Mouse (Mus musculus) erythroid progenitor cell, adult 5-6 weeks (primary cell): ENCODE measurements around the gene Nat10. TPM values are rescaled to one million over a fixed set of nuclear protein-coding genes. Genes with fewer than 3 reads are reported as not detected.

Source experiments
- ATAC-seq: replicated peaks from 2 replicates; pipeline ENCODE4 v1.8.0; 2016; ENCODE audit warnings: moderate number of reproducible peaks, mild to moderate bottlenecking, moderate TSS enrichment, inconsistent platforms; ENCODE audit not compliant: poor library complexity, low FRiP score, severe bottlenecking
- total RNA-seq, 2 experiments: library from RNA; stranded (forward) in 1 of 2; stranded (reverse) in 1 of 2; fragments of 150-400 nt in 1 of 2; fragments of 186-747, 209-891 nt in 1 of 2; gene quantifications; 2 replicates each; pipeline versions ENCODE4 v1.2.3 to v1.2.4; 2015 to 2017; ENCODE audit warnings: low replicate concordance in 2 of 2

Nat10 gene
- total RNA-seq, 2 experiments from 2014 or later, result 20.1 to 21.6 TPM

GRCm38 (mm10) chr2:103747891-103748290, 13.2 kb downstream of the Nat10 start:
- ATAC-seq, result no peak

DNA sequence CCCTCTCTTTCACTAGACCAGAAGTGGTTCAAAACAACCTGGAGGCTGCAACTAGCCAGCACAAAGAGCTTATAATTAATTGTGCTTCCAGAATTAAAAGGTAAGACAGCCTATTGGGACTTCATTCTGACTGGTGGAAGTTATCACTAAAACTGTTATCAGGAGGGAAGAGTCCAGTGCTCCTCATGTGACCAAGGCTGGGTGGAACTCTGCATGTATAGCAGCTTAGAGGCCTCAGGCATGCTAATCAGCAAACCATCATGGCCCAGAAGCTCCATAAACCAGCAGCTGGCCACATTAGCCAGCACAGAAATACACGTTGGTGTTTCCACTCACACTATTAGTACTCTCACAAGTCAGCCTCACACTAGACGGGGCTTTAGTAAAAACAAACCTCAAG, 14.3 kb downstream of the Nat10 start:
- no peak for ATAC-seq

DNA sequence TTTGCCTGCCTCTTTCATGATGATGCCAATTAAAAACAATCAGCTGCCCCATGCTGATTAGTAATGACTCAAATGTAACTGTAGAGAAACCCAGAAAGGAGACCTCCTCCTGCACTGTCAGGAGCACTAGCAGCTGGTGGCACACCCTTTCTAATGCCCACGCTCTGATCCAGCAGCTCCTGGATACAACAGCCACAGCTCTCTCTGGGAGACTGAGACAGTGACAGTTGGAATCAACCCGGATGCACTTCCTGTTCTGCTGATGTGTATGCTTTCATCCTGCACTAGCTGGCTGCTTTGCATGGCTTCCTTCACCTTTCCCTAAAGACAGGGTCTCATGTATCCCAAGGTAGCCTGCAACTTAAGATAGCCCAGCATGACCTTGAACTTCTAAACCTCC, 15.0 kb downstream of the Nat10 start:
- no peak for ATAC-seq

DNA sequence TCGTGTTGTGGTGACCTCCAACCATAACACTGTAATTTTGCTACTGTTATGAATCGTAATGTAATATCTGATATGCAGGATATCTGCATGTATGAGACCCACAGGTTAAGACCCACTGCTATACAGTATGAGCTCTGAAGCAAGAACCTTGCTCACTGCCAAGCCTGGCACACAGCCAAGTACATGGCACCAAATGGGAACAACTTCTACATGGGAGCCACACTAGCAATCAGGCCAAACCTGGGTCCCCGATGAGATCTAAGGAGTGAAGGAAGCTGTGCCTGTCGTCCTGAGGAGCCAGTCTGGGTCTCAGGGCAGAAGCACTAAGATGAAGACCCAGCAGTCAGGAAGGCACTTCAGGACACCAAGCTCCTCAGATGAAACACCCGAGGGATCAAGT, 15.6 kb downstream of the Nat10 start:
- no peak for ATAC-seq

GRCm38 (mm10) chr2:103743988-103744387, 17.1 kb downstream of the Nat10 start:
- peak; percentile 70 for ATAC-seq

- ATAC-seq, result no peak
Measured at GRCm38 (mm10) chr2:103743536-103743935, 17.5 kb downstream of the Nat10 start.

GRCm38 (mm10) chr2:103742821-103743220, 18.2 kb downstream of the Nat10 start:
- ATAC-seq, result no peak

DNA sequence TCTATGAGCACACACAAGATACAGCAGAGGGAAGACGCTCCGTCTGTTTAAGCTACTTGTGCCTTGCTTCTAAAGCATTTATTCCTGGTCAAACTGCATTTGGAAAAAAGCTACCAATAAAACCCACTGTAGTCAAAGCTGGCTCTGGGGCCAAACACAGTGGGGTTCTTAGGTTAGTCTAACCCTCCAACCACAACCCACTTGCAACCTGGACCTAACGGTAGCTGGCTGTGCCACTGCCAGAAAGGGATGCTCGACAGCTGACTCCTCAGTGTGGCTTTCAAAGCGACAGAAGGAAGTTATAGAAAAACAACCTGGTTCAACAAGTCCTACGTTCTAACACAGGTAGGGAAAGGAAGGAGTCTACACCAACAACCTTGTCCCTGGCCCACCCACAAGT, 29.6 kb downstream of the Nat10 start:
- ATAC-seq, result no peak

DNA sequence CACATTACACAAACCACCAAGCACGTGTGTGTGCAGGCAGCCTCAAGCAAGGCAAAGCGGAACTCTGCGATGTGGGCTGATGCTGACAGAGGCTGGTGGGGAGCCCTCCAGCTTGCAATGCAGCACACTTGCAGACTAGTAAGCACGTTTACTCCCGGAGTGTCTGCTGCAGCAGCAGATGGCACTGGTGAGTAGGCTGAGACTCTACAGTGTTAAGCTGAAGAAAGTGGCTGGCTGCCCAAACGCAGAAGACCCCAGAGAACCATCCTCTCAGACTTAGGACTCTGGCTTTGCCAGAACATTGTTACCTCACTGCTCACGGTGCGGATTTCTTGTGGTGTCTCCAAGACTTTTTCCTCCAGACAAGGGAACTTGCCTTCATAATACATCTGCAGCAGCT, 30.1 kb downstream of the Nat10 start:
- ATAC-seq, result no peak

DNA sequence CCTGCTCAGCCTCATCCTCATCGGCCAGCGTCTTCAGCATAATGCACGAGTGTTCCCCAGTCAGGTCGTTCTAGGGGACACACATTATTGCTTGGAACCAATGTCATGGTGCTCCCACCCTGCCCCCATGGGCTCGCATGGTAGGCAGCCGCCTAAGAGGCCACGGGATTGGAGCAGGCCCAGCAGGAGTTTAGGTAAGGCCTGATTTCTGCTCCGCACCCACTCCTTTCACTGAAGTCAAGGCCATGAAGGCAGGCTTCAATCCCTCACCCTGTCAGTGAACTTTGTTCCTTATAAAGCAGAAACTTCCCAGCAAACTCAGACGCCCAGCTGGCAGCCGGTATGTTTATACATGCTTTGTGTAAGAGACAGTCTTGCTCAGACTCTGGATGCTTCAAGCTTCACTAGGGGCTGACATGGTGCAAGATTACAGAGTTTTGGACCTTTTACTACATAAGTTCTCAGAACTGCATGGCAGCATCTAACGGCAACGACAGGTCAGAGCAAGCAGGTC, 33.0 kb downstream of the Nat10 start:
- ATAC-seq, result no peak

- ATAC-seq, result no peak
Measured at GRCm38 (mm10) chr2:103724521-103724920, 36.5 kb downstream of the Nat10 start.

DNA sequence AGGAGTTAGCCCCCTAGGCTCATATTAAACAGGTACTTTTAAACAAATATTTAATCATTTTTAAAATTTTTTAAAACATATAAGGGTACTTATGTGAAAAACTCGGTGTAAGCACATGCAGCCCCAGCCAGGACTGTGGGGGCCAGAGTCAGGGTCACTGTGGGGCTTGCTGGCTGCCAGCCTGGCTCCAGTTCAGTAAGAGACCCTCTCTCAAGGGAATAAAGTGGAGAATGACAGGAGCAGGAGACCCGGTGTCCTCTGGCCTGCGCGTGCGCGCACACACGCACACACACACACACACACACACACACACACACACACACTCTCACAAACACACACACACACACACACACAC, 41.8 kb downstream of the Nat10 start:
- ATAC-seq, result no peak

GRCm38 (mm10) chr2:103718594-103719291, 42.3 kb downstream of the Nat10 start:
- ATAC-seq, result 0 out of 2 replicates have a peak, but pooled peaks have one; percentile 32

DNA sequence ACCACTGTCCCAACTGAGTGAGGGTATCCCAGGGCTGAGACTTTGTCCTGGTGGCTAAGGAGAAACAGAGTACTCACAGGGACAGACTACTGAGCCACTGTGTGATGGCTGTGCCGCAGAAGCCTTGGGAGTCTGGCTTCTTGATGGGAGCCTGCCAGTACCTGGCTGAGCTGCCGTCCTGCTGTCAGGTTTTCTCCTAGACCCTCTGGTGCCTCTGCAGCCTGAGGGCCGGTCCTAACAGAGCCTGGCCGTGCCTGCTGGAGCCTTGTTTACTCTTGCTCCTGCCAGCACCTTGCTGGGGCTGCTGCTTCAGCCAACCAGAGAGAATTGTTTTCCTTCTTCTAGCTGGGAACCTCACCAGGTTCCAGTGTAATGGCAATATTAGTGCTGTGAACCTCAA, 46.7 kb downstream of the Nat10 start:
- no peak for ATAC-seq

- no peak for ATAC-seq
Measured at GRCm38 (mm10) chr2:103713831-103714230, 47.2 kb downstream of the Nat10 start.

- no peak for ATAC-seq
Measured at GRCm38 (mm10) chr2:103710849-103711248, 50.2 kb downstream of the Nat10 start.

DNA sequence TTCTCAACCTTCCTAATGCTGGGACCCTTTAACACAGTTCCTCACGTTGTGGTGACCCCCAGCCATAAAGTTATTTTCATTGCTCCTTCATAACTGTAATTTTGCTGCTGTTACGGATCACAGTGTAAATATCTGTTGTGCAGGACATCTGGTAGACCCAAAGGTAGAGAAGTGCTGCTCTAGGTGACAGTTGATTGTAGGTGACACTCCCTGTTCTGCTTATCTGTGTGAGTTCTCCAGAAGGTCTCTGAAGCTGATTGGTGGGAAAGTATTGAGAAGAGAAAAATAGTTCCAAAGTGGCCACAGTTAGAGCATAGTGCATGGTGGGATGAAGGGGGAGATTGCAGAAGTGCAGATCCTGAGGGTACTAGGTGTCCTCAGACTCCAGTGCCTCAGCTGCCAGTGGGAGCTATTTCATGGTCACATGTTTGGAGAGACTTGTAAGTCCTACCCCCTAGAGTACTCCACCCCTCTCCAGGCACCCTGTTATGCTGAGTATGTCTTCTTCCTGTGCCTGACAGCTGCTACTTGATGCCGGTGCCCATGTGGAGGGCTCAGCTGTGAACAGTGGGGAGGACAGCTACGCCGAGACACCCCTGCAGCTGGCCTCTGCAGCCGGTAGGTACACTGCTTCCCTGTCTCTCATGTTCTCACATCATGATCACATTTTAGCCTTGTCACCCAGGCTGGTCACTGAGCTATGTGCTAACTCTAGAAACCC, 53.9 kb downstream of the Nat10 start:
- ATAC-seq, result no peak

DNA sequence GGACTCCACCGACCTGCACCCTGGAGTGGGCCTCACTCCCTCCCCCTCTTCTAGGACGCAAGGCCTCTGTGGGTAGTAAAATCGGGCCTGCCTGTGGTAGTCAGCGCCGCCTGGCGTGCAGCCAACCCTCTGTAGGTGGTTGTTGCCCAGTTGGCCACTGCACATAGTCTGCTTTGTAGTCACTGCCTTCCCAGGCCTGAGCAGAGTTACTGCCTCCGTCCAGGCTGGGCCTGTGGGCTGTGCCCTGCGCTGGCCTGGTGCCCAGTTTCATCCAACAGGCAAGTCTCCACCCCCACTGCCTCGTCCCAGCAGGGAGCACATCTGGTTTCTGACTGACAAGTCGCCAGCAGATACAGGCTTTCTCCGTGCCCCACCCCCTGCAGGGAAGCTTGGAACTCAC, 54.8 kb downstream of the Nat10 start:
- ATAC-seq, result peak; percentile 75

- ATAC-seq, result no peak
Measured at GRCm38 (mm10) chr2:103705826-103706225, 55.2 kb downstream of the Nat10 start.

GRCm38 (mm10) chr2:103703865-103704264, 57.2 kb downstream of the Nat10 start:
- no peak for ATAC-seq

- no peak for ATAC-seq
Measured at GRCm38 (mm10) chr2:103703336-103703735, 57.7 kb downstream of the Nat10 start.
